Mouse (Mus musculus) neutrophil, adult 59 days (primary cell): ENCODE measurements around the gene Ndufa4l2. TPM values are rescaled to one million over a fixed set of nuclear protein-coding genes. Genes with fewer than 3 reads are reported as not detected.

Source experiments
- total RNA-seq, 2 experiments: library from RNA; stranded (reverse); gene quantifications; 1 replicate in 1 of 2; 2 replicates in 1 of 2; pipeline ENCODE4 v1.2.4; 2023

Gene Ndufa4l2
- not detected for total RNA-seq

DNA sequence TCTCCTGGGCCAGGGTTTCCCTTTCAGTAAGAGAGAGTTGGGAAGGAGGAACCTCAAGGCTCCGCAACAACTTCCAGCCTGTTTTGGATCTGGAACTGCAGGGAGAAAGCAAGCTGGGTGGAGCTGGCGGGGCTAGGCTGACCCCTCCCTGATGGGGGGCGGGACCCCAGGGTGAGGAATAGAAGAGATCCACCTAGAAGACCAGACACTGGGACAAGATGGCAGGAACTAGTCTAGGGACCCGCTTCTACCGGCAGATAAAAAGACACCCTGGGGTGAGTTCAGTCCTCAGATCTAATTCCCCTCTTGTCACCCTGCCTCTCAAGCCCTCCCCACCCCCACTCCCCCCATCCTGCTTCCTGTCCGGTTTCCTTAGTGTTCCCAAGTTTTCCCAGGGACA, at the start of gene Ndufa4l2:
Ndufa4l2 (plus strand) TSS at position 204 of the 400 bp plus-strand sequence.

DNA sequence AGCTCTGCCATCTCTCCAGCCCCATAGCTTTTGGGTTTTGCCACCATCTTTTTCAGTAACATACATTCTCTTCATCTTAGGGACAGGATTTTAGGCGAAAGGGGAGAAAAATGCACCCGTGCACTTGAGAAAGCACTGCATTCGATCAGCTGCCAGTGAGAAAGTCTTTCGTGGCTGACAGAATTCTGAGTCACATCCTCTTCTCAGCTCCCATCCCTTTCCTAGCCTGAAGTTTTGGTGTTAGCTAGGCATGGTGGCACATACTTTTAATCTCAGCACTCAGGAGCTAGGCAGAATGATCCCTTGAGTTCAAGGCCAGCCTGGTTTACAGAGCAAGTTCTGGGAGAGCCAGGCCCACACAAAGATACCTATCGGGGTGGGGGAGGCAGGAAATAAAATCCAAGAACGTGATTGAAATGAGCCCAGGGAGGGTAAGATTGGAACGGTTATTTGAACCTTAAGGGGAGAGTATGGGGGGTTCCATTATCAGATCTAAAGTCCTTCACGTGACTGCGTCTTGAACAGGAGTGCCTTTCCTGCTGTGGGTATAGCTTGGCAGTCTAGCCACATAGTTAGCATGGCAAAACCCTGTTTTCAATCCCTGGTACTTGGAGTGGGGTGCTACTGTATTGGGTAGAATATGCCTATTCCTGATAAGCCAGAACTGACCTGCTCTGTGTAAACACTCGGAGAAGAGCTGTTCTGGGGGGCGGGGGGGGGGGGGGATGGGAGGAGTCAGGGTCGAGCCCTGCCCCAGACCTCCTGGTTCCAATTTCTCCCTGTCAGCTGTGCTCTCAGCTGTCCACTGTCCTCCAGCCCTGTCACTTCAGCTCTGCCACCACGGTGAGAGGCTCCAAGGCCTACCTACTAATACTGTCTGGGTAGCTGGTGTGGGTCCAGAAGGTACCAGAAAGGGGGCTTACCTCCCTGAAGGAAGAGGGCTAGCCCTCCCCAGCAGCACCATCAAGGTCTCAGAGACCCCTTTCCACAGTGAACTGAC, 13.6 kb upstream of the Ndufa4l2 start, which contains the start of gene Stac3:
Stac3 (plus strand) TSS at position 793 of the 1,000 bp plus-strand sequence.

DNA sequence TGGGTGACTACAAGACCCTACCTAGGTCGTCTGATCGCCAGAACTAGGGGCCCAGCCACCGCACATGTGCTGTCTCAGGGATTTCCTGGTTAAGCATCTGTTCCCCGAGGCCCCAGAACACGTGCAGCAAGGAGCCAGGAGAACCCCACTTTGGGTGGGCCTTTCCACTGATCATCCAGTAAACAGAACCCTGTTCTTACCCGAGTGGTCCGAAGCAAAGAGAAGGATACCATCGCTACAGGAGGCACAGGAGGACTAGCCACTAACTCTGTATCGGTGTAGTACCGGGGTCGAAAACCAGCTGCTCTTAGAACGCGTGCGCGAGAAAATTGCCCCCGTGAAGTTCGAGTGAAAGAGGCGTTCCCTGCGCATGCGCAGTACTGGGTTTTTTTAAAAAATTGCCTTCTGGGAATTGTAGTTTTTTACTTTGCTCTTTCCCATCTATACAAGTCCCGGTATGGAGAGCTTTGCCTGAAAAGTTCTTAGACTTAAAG, 7.4 kb downstream of the Ndufa4l2 start, which contains the start of gene Shmt2:
Shmt2 (minus strand) TSS at position 357 of the 494 bp plus-strand sequence.

DNA sequence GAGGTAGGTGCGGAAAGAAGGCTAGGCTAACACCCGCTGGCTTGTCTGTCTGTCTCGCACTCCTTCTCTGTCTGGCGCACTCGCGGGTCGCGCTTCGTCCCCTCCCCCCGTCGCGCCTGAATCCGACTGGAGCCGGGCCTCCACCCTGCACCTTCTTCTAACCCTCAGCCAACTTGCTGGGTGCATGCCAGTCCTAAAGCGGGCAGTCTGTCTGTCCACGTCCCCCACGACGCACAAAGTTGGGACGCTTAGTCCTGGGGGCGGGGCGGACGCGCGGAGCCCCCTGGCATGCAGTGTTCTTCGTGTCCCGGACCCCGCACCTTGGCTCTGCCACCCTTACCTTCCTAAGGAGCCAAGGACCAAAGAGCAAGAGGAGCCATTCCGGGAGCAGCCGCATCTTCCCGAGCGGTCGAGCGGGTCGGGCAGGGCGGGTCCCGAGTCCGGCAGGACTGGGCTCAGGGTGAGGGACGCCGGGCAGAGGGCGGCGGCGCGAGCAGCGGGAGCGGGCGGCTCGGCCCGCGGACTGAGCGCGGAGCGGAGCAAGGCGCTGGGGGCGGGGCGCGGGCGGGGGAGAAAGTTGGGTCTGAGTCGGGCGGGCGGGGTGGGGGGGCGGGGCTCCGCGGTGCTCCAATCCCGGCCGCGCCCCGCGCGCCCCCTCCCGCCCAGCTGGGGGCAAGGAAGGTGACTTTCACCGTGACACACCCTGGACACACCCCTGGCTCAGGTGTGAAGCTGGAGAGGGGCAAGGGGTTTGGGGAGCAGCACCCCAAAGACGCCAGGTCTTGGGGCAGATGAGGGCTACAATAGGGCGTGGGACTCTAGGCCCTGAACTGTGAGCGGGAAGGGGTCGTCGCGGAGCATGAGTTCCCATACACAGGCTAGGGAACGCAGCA, 19.5 kb downstream of the Ndufa4l2 start, which contains the start of gene Nxph4:
Nxph4 (minus strand) TSS at position 524 of the 893 bp plus-strand sequence.

Other genes starting within 250 kb of the Ndufa4l2 start
- 100 to 1,000 TPM; 106 to 116 TPM for gene Dctn2, start 248.6 kb upstream of the Ndufa4l2 start, total RNA-seq
- 100 to 1,000 TPM; 141 to 142 TPM for gene Mbd6, start 225.9 kb upstream of the Ndufa4l2 start, total RNA-seq
- gene Mars, start 203.2 kb upstream of the Ndufa4l2 start, total RNA-seq, result 10 to 100 TPM; 35.8 to 38.0 TPM
- gene Arhgap9, start 193.0 kb upstream of the Ndufa4l2 start, total RNA-seq, result 100 to 1,000 TPM; 264 to 270 TPM
- not detected for gene Gli1, start 173.0 kb upstream of the Ndufa4l2 start, total RNA-seq
- gene Inhbe, start 160.6 kb upstream of the Ndufa4l2 start, total RNA-seq, result not detected
- gene Inhbc, start 144.5 kb upstream of the Ndufa4l2 start, total RNA-seq, result not detected
- gene R3hdm2, start 134.6 kb upstream of the Ndufa4l2 start, total RNA-seq, result 100 to 1,000 TPM in 1 of 2 experiments, 10 to 100 TPM in 1; 88.4 to 109 TPM
- 1 to 10 TPM; 1.7 to 4.4 TPM for gene Stac3, start 13.3 kb upstream of the Ndufa4l2 start, total RNA-seq
- 10 to 100 TPM; 26.5 to 28.3 TPM for gene Shmt2, start 7.5 kb downstream of the Ndufa4l2 start, total RNA-seq
- not detected for gene Nxph4, start 19.6 kb downstream of the Ndufa4l2 start, total RNA-seq
- gene Lrp1, start 106.2 kb downstream of the Ndufa4l2 start, total RNA-seq, result 100 to 1,000 TPM in 1 of 2 experiments, 10 to 100 TPM in 1; 82.2 to 126 TPM
- 100 to 1,000 TPM; 214 to 227 TPM for gene Stat6, start 128.0 kb downstream of the Ndufa4l2 start, total RNA-seq
- 10 to 100 TPM in 1 of 2 experiments, 1 to 10 TPM in 1; 8.5 to 10.1 TPM for gene Nemp1, start 151.9 kb downstream of the Ndufa4l2 start, total RNA-seq
- 1 to 10 TPM in 1 of 2 experiments, under 1 TPM in 1; 0.58 to 2.0 TPM for gene Nab2, start 153.6 kb downstream of the Ndufa4l2 start, total RNA-seq
- under 1 TPM; 0.27 to 0.42 TPM for gene Myo1a, start 190.2 kb downstream of the Ndufa4l2 start, total RNA-seq
- 1 to 10 TPM in 1 of 2 experiments, under 1 TPM in 1; 0.60 to 1.5 TPM for gene Tac2, start 209.5 kb downstream of the Ndufa4l2 start, total RNA-seq
- gene Zbtb39, start 224.6 kb downstream of the Ndufa4l2 start, total RNA-seq, result 10 to 100 TPM; 17.7 to 17.8 TPM
- under 1 TPM; 0.15 to 0.22 TPM for gene Gpr182, start 236.8 kb downstream of the Ndufa4l2 start, total RNA-seq
- gene Rdh1, start 244.8 kb downstream of the Ndufa4l2 start, total RNA-seq, result under 1 TPM; 0.20 to 0.75 TPM
- not detected for gene Rdh16f1, start 244.8 kb downstream of the Ndufa4l2 start, total RNA-seq